Mouse (Mus musculus) MEL (cell line): ENCODE measurements around the gene Bfsp2.
A peak's percentile ranks its signal among the peaks of the same experiment; 100 is the strongest.

Experiments used
- CTCF ChIP-seq, 3 experiments: IDR thresholded peaks in 2 of 3; conservative IDR thresholded peaks in 1 of 3; 2 replicates each; pipeline ENCODE4 v1.5.1; 2011 to 2012; ENCODE audit warnings: low read length in 3 of 3, low read depth in 2 of 3, mild to moderate bottlenecking in 2 of 3, improper control_type of control experiment in 1 of 3, inconsistent platforms in 1 of 3, mixed read lengths in 1 of 3, moderate library complexity in 1 of 3; ENCODE audit not compliant: control insufficient read depth in 1 of 3, insufficient read depth in 1 of 3, poor library complexity in 1 of 3, severe bottlenecking in 1 of 3
- E2F4 ChIP-seq: IDR thresholded peaks from 2 replicates; pipeline ENCODE4 v1.6.1; 2011; ENCODE audit warnings: low read depth, low read length, improper control_type of control experiment, borderline replicate concordance
- HCFC1 ChIP-seq: IDR thresholded peaks from 2 replicates; pipeline ENCODE4 v1.6.1; 2012; ENCODE audit warnings: low read depth, mild to moderate bottlenecking, inconsistent platforms, low read length, improper control_type of control experiment, moderate library complexity
- KAT2A ChIP-seq: conservative IDR thresholded peaks from 2 replicates; pipeline ENCODE4 v1.6.1; 2012; ENCODE audit warnings: low read depth, low read length, improper control_type of control experiment, inconsistent platforms
- SIN3A ChIP-seq: IDR thresholded peaks from 2 replicates; pipeline ENCODE4 v1.6.1; 2012; ENCODE audit warnings: low read length, improper control_type of control experiment, inconsistent platforms
- ZC3H11A ChIP-seq: IDR thresholded peaks from 2 replicates; pipeline ENCODE4 v1.6.1; 2012; ENCODE audit warnings: low read depth, mild to moderate bottlenecking, inconsistent platforms, low read length, improper control_type of control experiment

DNA sequence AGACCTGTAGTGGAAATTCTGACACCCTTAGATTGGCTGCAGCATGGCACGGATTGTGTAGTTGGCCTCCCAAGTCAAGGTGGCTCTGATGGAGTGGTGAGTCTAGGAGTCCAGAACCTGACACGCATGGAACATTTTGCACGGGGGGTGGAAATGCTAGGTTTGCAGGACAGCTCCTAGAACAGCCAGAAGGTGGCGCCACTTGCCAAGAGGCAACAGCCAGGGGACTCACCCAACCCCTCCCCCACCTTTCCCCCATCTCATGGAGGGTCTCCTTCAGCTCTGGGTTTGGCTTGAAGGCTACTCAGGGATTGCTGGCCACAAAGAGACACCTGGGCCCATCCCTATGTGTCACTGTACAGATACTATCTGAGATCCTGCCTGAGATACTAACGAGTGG, 10.7 kb downstream of the Bfsp2 start:
- TF ChIP-seq SIN3A (no peak), ZC3H11A (no peak), CTCF (IDR thresholded peaks at IDR 0.05 in 2 of 3, conservative IDR thresholded peaks at IDR 0.05 in 1 of 3; ENCODE audit: control insufficient read depth in 1 of 3, insufficient read depth in 1 of 3, low read depth in 2 of 3, low read length in 3 of 3, poor library complexity in 1 of 3, severe bottlenecking in 1 of 3) (0 out of 6 replicates have a peak, but pooled peaks of 1 of the 3 experiments have one; percentile 10), E2F4 (no peak), KAT2A (no peak), HCFC1 (no peak)
